Mouse (Mus musculus): ENCODE data around the gene Phf10. TPM values are rescaled to one million over a fixed set of nuclear protein-coding genes. Genes with fewer than 3 reads are reported as not detected.

Phf10 gene
- polyA plus RNA-seq, 2 experiments from 2014 or later, result 12.0 to 15.2 TPM

Other genes with a start within 250 kb of the Phf10 start
- under 1 TPM in 1 of 2 experiments, not detected in 1; 0.57 TPM for gene Wdr27, start 18.1 kb downstream of the Phf10 start, polyA plus RNA-seq (2017; shearing (Covaris generic))
- gene 1600012H06Rik, start 18.1 kb downstream of the Phf10 start, polyA plus RNA-seq (2017; shearing (Covaris generic)), result 10 to 100 TPM; 18.3 to 19.1 TPM
- 10 to 100 TPM; 43.4 to 66.1 TPM for gene 9030025P20Rik, start 17.2 kb upstream of the Phf10 start, polyA plus RNA-seq (2017; shearing (Covaris generic))
- gene Gm3417, start 17.5 kb upstream of the Phf10 start, polyA plus RNA-seq (2017; shearing (Covaris generic)), result 1 to 10 TPM; 3.1 to 3.3 TPM
- 10 to 100 TPM in 1 of 2 experiments, 1 to 10 TPM in 1; 5.6 to 10.9 TPM for gene Gm3435, start 48.9 kb upstream of the Phf10 start, polyA plus RNA-seq (2017; shearing (Covaris generic))
- gene Ermard, start 79.9 kb upstream of the Phf10 start, polyA plus RNA-seq (2017; shearing (Covaris generic)), result 100 to 1,000 TPM; 102 to 158 TPM
- gene Tcte3, start 80.2 kb upstream of the Phf10 start, polyA plus RNA-seq (2017; shearing (Covaris generic)), result 1 to 10 TPM in 1 of 2 experiments, not detected in 1; 5.5 TPM
- gene Gm3448, start 80.3 kb upstream of the Phf10 start, polyA plus RNA-seq (2017; shearing (Covaris generic)), result 1 to 10 TPM; 2.1 to 4.7 TPM

Data from activated CD4-positive, CD25-positive, alpha-beta regulatory T cell, adult 4 months (primary cell).